Comparison of ENCODE assay signal across 8 mouse cellular contexts in the genomic region with DNA sequence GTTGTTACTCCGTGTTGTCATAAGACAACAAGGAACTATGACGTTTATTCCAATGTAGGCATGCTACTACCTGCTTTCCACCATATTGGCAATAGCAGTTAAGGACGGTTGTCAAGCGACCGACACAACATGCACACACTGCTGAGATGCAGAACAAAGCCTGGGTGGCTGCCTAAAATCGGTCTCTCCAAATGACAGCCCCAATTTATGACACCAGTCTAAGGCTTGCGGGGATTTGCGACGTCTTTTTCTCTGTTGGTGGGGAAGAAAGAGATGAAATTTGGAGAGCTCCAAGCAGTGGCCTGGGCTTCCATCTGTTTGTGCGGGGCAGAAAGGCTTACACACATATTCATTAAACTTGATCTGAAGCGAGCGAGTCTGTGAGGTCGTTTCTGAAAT. TPM values are rescaled to one million over a fixed set of nuclear protein-coding genes. Genes with fewer than 3 reads are reported as not detected.
DNase-seq lines count a peak whose midpoint lies in the region; ATAC-seq lines count a peak whose summit lies in the region.

No protein-coding gene starts in this region.

- no peak for ATAC-seq in kidney, embryonic 16.5 days (ENCODE audit: low FRiP score, low TSS enrichment)
- peak; percentile 20; the same call in 1 of the 2 replicates for ATAC-seq in hindbrain, embryonic 15.5 days (ENCODE audit: low FRiP score, low read depth)
- ATAC-seq in midbrain, embryonic 14.5 days (ENCODE audit: low FRiP score, low TSS enrichment), result peak; percentile 25; the same call in 1 of the 2 replicates

- no peak overlapping the region for H3K9ac ChIP-seq in kidney, embryonic 16.5 days (replicated peaks; ENCODE audit: low read length)
- H3K9ac ChIP-seq in hindbrain, embryonic 15.5 days, result peak overlapping the region; percentile 76
- H3K9ac ChIP-seq in midbrain, embryonic 14.5 days (replicated peaks; ENCODE audit: low read length), result peak overlapping the region; percentile 80

- H3K4me1 ChIP-seq in kidney, embryonic 16.5 days (ENCODE audit: insufficient read depth, low read length), result 0 out of 2 replicates have a peak, but pooled peaks cover 6% of the 10 kb centered on the region
- peaks cover 8% of the 10 kb centered on the region for H3K4me1 ChIP-seq in hindbrain, embryonic 15.5 days (replicated peaks)
- no peaks in the 10 kb centered on the region for H3K4me1 ChIP-seq in midbrain, embryonic 14.5 days (ENCODE audit: control insufficient read depth, insufficient read depth, low read length)

- H3K27me3 ChIP-seq in kidney, embryonic 16.5 days (ENCODE audit: insufficient read depth, low read length), result peaks cover 32% of the 10 kb centered on the region
- no peaks in the 10 kb centered on the region for H3K27me3 ChIP-seq in hindbrain, embryonic 15.5 days
- H3K27me3 ChIP-seq in midbrain, embryonic 14.5 days (ENCODE audit: control insufficient read depth, insufficient read depth, low read length), result no peaks in the 10 kb centered on the region

- no peak for DNase-seq in kidney, adult 11 months
- DNase-seq in cerebellum, postnatal 36 days, result peak; percentile 11 to 29
- DNase-seq in midbrain, embryonic 14.5 days, result peak; percentile 51
- no peak for DNase-seq in ovary, adult 18-20 months (ENCODE audit: low spot score)
- no peak for DNase-seq in frontal cortex, postnatal 25 days (ENCODE audit: low spot score in 2 of 2)
- no peak for DNase-seq in adipocyte (ENCODE audit: low spot score)

- no peaks in the 10 kb centered on the region for H3K9me3 ChIP-seq in kidney, embryonic 16.5 days (ENCODE audit: low read length)
- no peaks in the 10 kb centered on the region for H3K9me3 ChIP-seq in hindbrain, embryonic 15.5 days
- H3K9me3 ChIP-seq in midbrain, embryonic 14.5 days (ENCODE audit: control insufficient read depth, low read length), result no peaks in the 10 kb centered on the region

- H3K4me2 ChIP-seq in kidney, embryonic 16.5 days (replicated peaks; ENCODE audit: low read depth, low read length), result peak overlapping the region; percentile 82
- peak overlapping the region; percentile 75 for H3K4me2 ChIP-seq in hindbrain, embryonic 15.5 days
- peak overlapping the region; percentile 77 for H3K4me2 ChIP-seq in midbrain, embryonic 14.5 days (ENCODE audit: low read length)

- WGBS in kidney, embryonic 16.5 days, result 21% methylated on average over 13 of the region's 13 CpGs
- WGBS in hindbrain, embryonic 15.5 days, result 8% methylated on average over 13 of the region's 13 CpGs
- WGBS in midbrain, embryonic 14.5 days, result 12% methylated on average over 13 of the region's 13 CpGs

- H3K27ac ChIP-seq in kidney, embryonic 16.5 days (ENCODE audit: low read length), result no peak overlapping the region
- peak overlapping the region; percentile 88 for H3K27ac ChIP-seq in hindbrain, embryonic 15.5 days (replicated peaks)
- H3K27ac ChIP-seq in midbrain, embryonic 14.5 days (replicated peaks; ENCODE audit: low read depth, low read length), result peak overlapping the region; percentile 83

- peak overlapping the region; percentile 59; the same call in 1 of the 2 replicates for H3K4me3 ChIP-seq in kidney, embryonic 16.5 days (ENCODE audit: low read length)
- H3K4me3 ChIP-seq in hindbrain, embryonic 15.5 days, result peak overlapping the region; percentile 96
- H3K4me3 ChIP-seq in midbrain, embryonic 14.5 days (replicated peaks; ENCODE audit: low read depth, low read length), result peak overlapping the region; percentile 57

- no peaks in the 10 kb centered on the region for H3K36me3 ChIP-seq in kidney, embryonic 16.5 days (ENCODE audit: insufficient read depth, low read length)
- no peaks in the 10 kb centered on the region for H3K36me3 ChIP-seq in hindbrain, embryonic 15.5 days
- H3K36me3 ChIP-seq in midbrain, embryonic 14.5 days (ENCODE audit: control insufficient read depth, insufficient read depth, low read length), result no peaks in the 10 kb centered on the region

RNA-seq across cellular contexts. Expression of gene Elmod1, which starts 1.2 kb away (rescaled TPM):
- 0.41 and 0.55 TPM in 2 replicates for polyA plus RNA-seq in kidney, embryonic 16.5 days (2015; fragmentation: Nextera tagmentation; extraction: Ambion mirVana)
- polyA plus RNA-seq in hindbrain, embryonic 15.5 days (2015; fragmentation: Nextera tagmentation; extraction: Ambion mirVana), result 17.4 and 22.0 TPM in 2 replicates
- polyA plus RNA-seq in midbrain, embryonic 14.5 days (2014; fragmentation: Nextera tagmentation; extraction: Ambion mirVana), result 19.3 and 23.3 TPM in 2 replicates

Comparison
In these comparisons a context has a peak if more than half of its experiments do, and no peak if none do; other contexts are left out.
1. DNase-seq: peak in cerebellum, postnatal 36 days (2 of 2) and midbrain, embryonic 14.5 days (single experiment); none in kidney, adult 11 months (single experiment), ovary, adult 18-20 months (single experiment), frontal cortex, postnatal 25 days (0 of 2) and adipocyte (single experiment).
2. RNA of gene Elmod1, which starts 1.2 kb away (polyA plus RNA-seq): 19.3 to 23.3 TPM in midbrain, embryonic 14.5 days and 17.4 to 22.0 TPM in hindbrain, embryonic 15.5 days; 0.41 to 0.55 TPM in kidney, embryonic 16.5 days; every median in the first group is over 10 times any median in the second.
3. Peak in every context shown above with its lines, with median percentiles within 50 percentile points of each other: H3K4me2 ChIP-seq and H3K4me3 ChIP-seq.